Mouse (Mus musculus) myocyte (in vitro differentiated cells): ENCODE measurements around the gene Klc2. TPM values are rescaled to one million over a fixed set of nuclear protein-coding genes. Genes with fewer than 3 reads are reported as not detected.
"Not testable (repeated sequence)": the region's sequence is repeated elsewhere in the genome, so short reads cannot be mapped to it uniquely, and the experiment has no call there.

ENCODE experiments used
- H3K27me3 ChIP-seq: one replicate; pipeline ENCODE4 v1.6.1; 2011; ENCODE audit not compliant: control insufficient read depth, insufficient read depth, insufficient read length
- H3K36me3 ChIP-seq: one replicate; pipeline ENCODE4 v1.6.1; 2011; ENCODE audit not compliant: control insufficient read depth, insufficient read depth
- H3K4me2 ChIP-seq: one replicate; pipeline ENCODE4 v1.6.1; 2011; ENCODE audit warnings: low read depth, control low read depth
- H3K4me3 ChIP-seq: one replicate; pipeline ENCODE4 v1.5.1; 2011; ENCODE audit warnings: mild to moderate bottlenecking, control low read depth, moderate library complexity
- H3K79me2 ChIP-seq: one replicate; pipeline ENCODE4 v1.6.1; 2011; ENCODE audit not compliant: control insufficient read depth, insufficient read depth
- H3ac ChIP-seq: one replicate; pipeline ENCODE4 v1.6.1; 2011; ENCODE audit not compliant: control insufficient read depth, insufficient read length
- CEBPB ChIP-seq: IDR thresholded peaks from 2 replicates; pipeline ENCODE4 v1.6.1; 2011; ENCODE audit warnings: mild to moderate bottlenecking, moderate library complexity; ENCODE audit not compliant: poor library complexity, insufficient read depth, severe bottlenecking
- E2F4 ChIP-seq: IDR thresholded peaks from one replicate; pipeline ENCODE4 v1.6.1; 2011; ENCODE audit warnings: mild to moderate bottlenecking, control low read depth, moderate library complexity; ENCODE audit not compliant: insufficient read depth
- MAX ChIP-seq: IDR thresholded peaks from one replicate; pipeline ENCODE4 v1.6.1; 2011; ENCODE audit warnings: low read depth, mild to moderate bottlenecking, control low read depth
- MYOD1 ChIP-seq, 3 experiments: IDR thresholded peaks; one replicate each; pipeline ENCODE4 v1.6.1; 2011; ENCODE audit warnings: control low read depth in 2 of 3, low read depth in 2 of 3, mild to moderate bottlenecking in 2 of 3, moderate library complexity in 1 of 3; ENCODE audit not compliant: insufficient read length in 2 of 3, control insufficient read depth in 1 of 3
- MYOG ChIP-seq, 3 experiments: IDR thresholded peaks; one replicate each; pipeline ENCODE4 v1.6.1; 2011; ENCODE audit warnings: control low read depth in 2 of 3, low read depth in 2 of 3, mild to moderate bottlenecking in 2 of 3; ENCODE audit not compliant: insufficient read length in 2 of 3, control insufficient read depth in 1 of 3, insufficient read depth in 1 of 3
- POLR2A ChIP-seq: IDR thresholded peaks from one replicate; pipeline ENCODE4 v1.6.1; 2011; ENCODE audit warnings: low read depth, mild to moderate bottlenecking, control low read depth, moderate library complexity; ENCODE audit not compliant: insufficient read length
- POLR2AphosphoS2 ChIP-seq: IDR thresholded peaks from one replicate; pipeline ENCODE4 v1.6.1; 2011; ENCODE audit warnings: low read depth, control low read depth; ENCODE audit not compliant: insufficient read length
- REST ChIP-seq: IDR thresholded peaks from one replicate; pipeline ENCODE4 v1.6.1; 2011; ENCODE audit warnings: mild to moderate bottlenecking, control low read depth, moderate library complexity; ENCODE audit not compliant: insufficient read depth, insufficient read length
- SRF ChIP-seq: IDR thresholded peaks from one replicate; pipeline ENCODE4 v1.6.1; 2011; ENCODE audit warnings: low read depth; ENCODE audit not compliant: control insufficient read depth, insufficient read length
- TCF12 ChIP-seq: IDR thresholded peaks from one replicate; pipeline ENCODE4 v1.6.1; 2011; ENCODE audit warnings: mild to moderate bottlenecking, control low read depth; ENCODE audit not compliant: poor library complexity, insufficient read depth, severe bottlenecking
- TCF3 ChIP-seq: IDR thresholded peaks from one replicate; pipeline ENCODE4 v1.6.1; 2011; ENCODE audit warnings: low read depth, control low read depth; ENCODE audit not compliant: insufficient read length
- USF1 ChIP-seq: IDR thresholded peaks from one replicate; pipeline ENCODE4 v1.6.1; 2011; ENCODE audit warnings: low read depth, mild to moderate bottlenecking, control low read depth, moderate library complexity
- polyA plus RNA-seq: library from polyadenylated mRNA; unstranded; fragments of >200 nt; fragmentation: generic; extraction: Trizol; gene quantifications from one replicate; pipeline ENCODE4 v1.2.1, GENCODE M21; 2012; ENCODE audit warnings: missing spikeins

Klc2 gene
- polyA plus RNA-seq, 1 experiment, result 56.7 TPM

- TF ChIP-seq MYOD1 (IDR thresholded peaks at IDR 0.05; ENCODE audit: control insufficient read depth in 1 of 3, insufficient read length in 2 of 3, low read depth in 2 of 3), result peak in 1 of 3 experiments; percentile 4
- no peak for TF ChIP-seq USF1
- TF ChIP-seq TCF12, result no peak
- TF ChIP-seq MAX, result no peak
- H3K36me3 ChIP-seq, result no peaks in the 10 kb centered on the region
These were observed 33.0 kb upstream of the Klc2 start for GRCm38 (mm10) chr19:5151331-5151730.

GRCm38 (mm10) chr19:5150358-5150757 lies 32.0 kb upstream of the Klc2 start:
- H3K4me2 ChIP-seq, result no peak overlapping the region
- H3K79me2 ChIP-seq, result no peaks in the 10 kb centered on the region
- TF ChIP-seq MYOD1 (IDR thresholded peaks at IDR 0.05; ENCODE audit: control insufficient read depth in 1 of 3, insufficient read length in 2 of 3, low read depth in 2 of 3), result no peak
- TF ChIP-seq REST, result no peak
- TF ChIP-seq POLR2AphosphoS2, result no peak
- TF ChIP-seq USF1, result no peak
- no peak for TF ChIP-seq TCF3
- no peak overlapping the region for H3K4me3 ChIP-seq
- H3ac ChIP-seq, result no peak overlapping the region
- no peaks in the 10 kb centered on the region for H3K36me3 ChIP-seq
- H3K27me3 ChIP-seq, result no peaks in the 10 kb centered on the region

More at GRCm38 (mm10) chr19:5151331-5151730, 33.0 kb upstream of the Klc2 start:
- H3K4me2 ChIP-seq, result no peak overlapping the region
- H3K79me2 ChIP-seq, result no peaks in the 10 kb centered on the region
- no peak overlapping the region for H3K4me3 ChIP-seq
- no peaks in the 10 kb centered on the region for H3K27me3 ChIP-seq
- no peak overlapping the region for H3ac ChIP-seq

GRCm38 (mm10) chr19:5149041-5149440 lies 30.7 kb upstream of the Klc2 start:
- H3K4me2 ChIP-seq, H3K4me3 ChIP-seq, H3K27me3 ChIP-seq, H3ac ChIP-seq, H3K36me3 ChIP-seq, H3K79me2 ChIP-seq: not testable (repeated sequence)

GRCm38 (mm10) chr19:5139640-5140039 lies 21.3 kb upstream of the Klc2 start:
- no peak overlapping the region for H3K4me2 ChIP-seq
- no peaks in the 10 kb centered on the region for H3K36me3 ChIP-seq
- TF ChIP-seq TCF3, result no peak
- TF ChIP-seq MAX, result no peak
- TF ChIP-seq TCF12, result no peak
- TF ChIP-seq MYOD1 (IDR thresholded peaks at IDR 0.05; ENCODE audit: control insufficient read depth in 1 of 3, insufficient read length in 2 of 3, low read depth in 2 of 3), result no peak
- no peak for TF ChIP-seq USF1
- TF ChIP-seq MYOG (IDR thresholded peaks at IDR 0.05; ENCODE audit: control insufficient read depth in 1 of 3, insufficient read depth in 1 of 3, insufficient read length in 2 of 3, low read depth in 2 of 3), result no peak
- no peak for TF ChIP-seq POLR2AphosphoS2
- no peak for TF ChIP-seq SRF
- no peak for TF ChIP-seq E2F4
- no peak for TF ChIP-seq POLR2A
- no peak for TF ChIP-seq REST
- no peak for TF ChIP-seq CEBPB

GRCm38 (mm10) chr19:5131237-5131636 lies 12.9 kb upstream of the Klc2 start:
- H3K79me2 ChIP-seq, result no peaks in the 10 kb centered on the region
- no peaks in the 10 kb centered on the region for H3K27me3 ChIP-seq
- TF ChIP-seq POLR2AphosphoS2, result no peak
- TF ChIP-seq TCF12, result no peak
- TF ChIP-seq USF1, result no peak
- TF ChIP-seq CEBPB, result no peak
- TF ChIP-seq REST, result no peak
- TF ChIP-seq TCF3, result no peak
- TF ChIP-seq E2F4, result no peak
- no peak for TF ChIP-seq POLR2A
- TF ChIP-seq MAX, result no peak
- no peak overlapping the region for H3K4me2 ChIP-seq
- H3ac ChIP-seq, result no peak overlapping the region
- no peak overlapping the region for H3K4me3 ChIP-seq
- no peaks in the 10 kb centered on the region for H3K36me3 ChIP-seq

More at GRCm38 (mm10) chr19:5139640-5140039, 21.3 kb upstream of the Klc2 start:
- no peaks in the 10 kb centered on the region for H3K27me3 ChIP-seq
- no peak overlapping the region for H3ac ChIP-seq
- no peaks in the 10 kb centered on the region for H3K79me2 ChIP-seq
- no peak overlapping the region for H3K4me3 ChIP-seq

- Histone ChIP-seq H3ac (no peak overlapping the region), H3K36me3 (no peaks in the 10 kb centered on the region), H3K79me2 (no peaks in the 10 kb centered on the region), H3K27me3 (peaks cover under 1% of the 10 kb centered on the region), H3K4me2 (no peak overlapping the region), H3K4me3 (no peak overlapping the region)
- no peak for TF ChIP-seq E2F4
- no peak for TF ChIP-seq SRF
- no peak for TF ChIP-seq USF1
These were observed 11.4 kb upstream of the Klc2 start for GRCm38 (mm10) chr19:5129770-5130169.
